Mouse (Mus musculus): ENCODE measurements around the gene Mtmr10.

DNA sequence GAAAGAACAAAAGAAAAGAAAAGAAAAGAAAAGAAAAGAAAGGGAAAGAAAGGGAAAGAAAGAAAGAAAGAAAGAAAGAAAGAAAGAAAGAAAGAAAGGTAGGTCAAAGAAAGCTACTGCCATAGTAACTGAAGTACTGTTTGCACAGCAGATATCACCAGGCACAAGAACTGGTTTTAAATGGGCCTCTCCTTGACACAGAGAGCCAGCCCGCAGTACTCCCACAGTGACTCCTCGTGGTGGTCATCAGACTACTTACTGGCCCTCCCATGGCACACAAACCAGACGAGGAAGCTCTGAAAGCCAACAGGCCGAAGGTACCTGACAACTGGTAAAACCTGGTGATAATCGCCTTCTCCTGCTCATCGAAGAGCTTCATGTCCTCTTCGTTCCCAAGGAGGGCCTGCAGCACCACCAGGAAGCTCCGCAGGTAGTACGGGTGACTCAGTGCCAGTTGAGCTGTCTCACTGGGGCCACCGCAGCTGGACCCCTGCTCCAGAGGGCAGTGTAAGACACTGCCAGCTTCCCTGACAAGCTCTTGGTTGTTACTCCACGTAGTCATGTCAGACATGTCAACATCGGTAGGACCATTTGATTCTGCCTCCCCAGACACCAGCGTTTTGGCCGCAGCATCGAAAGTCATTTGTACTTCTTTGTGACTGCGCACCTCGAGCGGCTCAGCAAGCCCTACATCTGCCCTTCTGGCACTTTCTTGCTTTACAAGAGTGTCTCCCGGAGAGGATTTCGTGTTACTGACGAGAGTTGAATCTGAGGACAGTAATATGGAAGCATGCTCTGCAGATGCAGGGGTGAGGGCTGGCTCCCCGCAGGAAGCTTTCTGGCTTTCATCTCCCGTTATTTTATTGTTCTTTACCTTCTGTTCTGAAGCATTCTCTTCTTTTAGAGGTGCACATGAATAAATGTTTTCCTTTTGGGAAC is 84.8 kb downstream of the Mtmr10 start:
- TF ChIP-seq GATA1 (IDR thresholded peaks at IDR 0.05; ENCODE audit: borderline replicate concordance, low read length) (no peak), FLI1 (IDR thresholded peaks at IDR 0.05; ENCODE audit: low read length) (no peak)

All from megakaryocyte, embryonic 14.5 days (primary cell).